ENCODE assay signal across 24 mouse cellular contexts in the genomic region with DNA sequence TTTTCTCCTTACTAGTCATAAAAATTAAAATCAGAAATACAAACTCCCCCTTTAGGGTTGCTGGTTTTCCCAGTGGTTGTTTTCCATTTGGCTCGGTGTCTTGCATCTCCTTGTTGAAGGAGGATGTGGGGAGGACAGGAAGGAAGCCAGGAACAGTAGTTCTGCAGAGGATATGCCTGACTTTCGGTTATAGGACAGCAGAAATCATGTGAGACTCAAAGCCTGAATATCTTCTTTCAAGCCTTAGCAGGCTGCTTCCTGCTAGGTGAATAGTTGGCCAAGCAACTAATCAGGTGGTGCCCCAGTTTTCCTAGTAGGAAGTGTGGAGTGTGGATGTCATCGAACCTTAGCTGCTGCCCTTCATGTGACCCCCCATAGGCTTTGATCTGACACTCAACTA.
A peak's percentile ranks its signal among the peaks of the same experiment; 100 is the strongest.
DNase-seq lines count a peak whose midpoint lies in the region; ATAC-seq and TF ChIP-seq lines count a peak whose summit lies in the region.
"Had no signal": no experiment of that assay in that cellular context is flagged by ENCODE, and none has a peak within 500 bp of the region (broad histone marks: within the 10 kb centered on the region; RNA-seq: fewer than 3 reads in every experiment).

No protein-coding gene starts in this region.

- ATAC-seq in kidney, postnatal 0 days (replicated peaks; ENCODE audit: low FRiP score, low read depth) = no peak
- ATAC-seq in common myeloid progenitor, adult 5-6 weeks (replicated peaks; ENCODE audit: low read depth, poor library complexity, severe bottlenecking) = peak; percentile 85
- ATAC-seq in megakaryocyte progenitor cell, adult 5-6 weeks (replicated peaks; ENCODE audit: poor library complexity) = peak; percentile 70
- ATAC-seq in hindbrain, embryonic 12.5 days (ENCODE audit: low FRiP score) = no peak
- ATAC-seq: forebrain, embryonic 14.5 days had no signal

- no peaks in the 10 kb centered on the region for H3K4me1 ChIP-seq in kidney, postnatal 0 days (replicated peaks; ENCODE audit: insufficient read depth, low read length)
- no peaks in the 10 kb centered on the region for H3K4me1 ChIP-seq in hindbrain, embryonic 12.5 days
- H3K4me1 ChIP-seq: embryonic facial prominence, embryonic 15.5 days; forebrain, embryonic 10.5 days; hindbrain, embryonic 10.5 days; hindbrain, embryonic 15.5 days had no signal

- no peaks in the 10 kb centered on the region for H3K36me3 ChIP-seq in kidney, postnatal 0 days (ENCODE audit: insufficient read depth, low read length)
- H3K36me3 ChIP-seq in hindbrain, embryonic 12.5 days = no peaks in the 10 kb centered on the region
- H3K36me3 ChIP-seq: embryonic facial prominence, embryonic 15.5 days; forebrain, embryonic 10.5 days; G1E; heart, embryonic 10.5 days; hindbrain, embryonic 10.5 days; hindbrain, embryonic 15.5 days had no signal

- no peak for TF ChIP-seq CTCF in kidney, postnatal 0 days (IDR thresholded peaks at IDR 0.05; ENCODE audit: low read depth)

- no peaks in the 10 kb centered on the region for H3K9me3 ChIP-seq in kidney, postnatal 0 days (replicated peaks; ENCODE audit: low read length)
- no peaks in the 10 kb centered on the region for H3K9me3 ChIP-seq in hindbrain, embryonic 12.5 days (replicated peaks)
- H3K9me3 ChIP-seq: embryonic facial prominence, embryonic 15.5 days; forebrain, embryonic 10.5 days; G1E; heart, embryonic 10.5 days; hindbrain, embryonic 10.5 days; hindbrain, embryonic 15.5 days had no signal

- peak; percentile 35 for DNase-seq in kidney, postnatal 0 days (ENCODE audit: low spot score)
- no peak for DNase-seq in kidney, postnatal 36 days
- DNase-seq in retina, postnatal 1 day = peak; percentile 28
- DNase-seq in retina, embryonic 14.5 days (ENCODE audit: low spot score) = no peak
- no peak for DNase-seq in right cerebral cortex, postnatal 36 days (ENCODE audit: low spot score in 2 of 2)
- DNase-seq: adrenal gland, adult 8-10 months; adrenal gland, postnatal 36 days; cerebellum, adult 8-10 months; cerebellum, postnatal 36 days; embryo, embryonic 11 days; gastrocnemius, postnatal 36 days; heart, adult 18-20 months; heart, postnatal 10 days had no signal

- H3K27ac ChIP-seq in kidney, postnatal 0 days = no peak overlapping the region
- no peak overlapping the region for H3K27ac ChIP-seq in hindbrain, embryonic 12.5 days
- H3K27ac ChIP-seq: embryonic facial prominence, embryonic 15.5 days; forebrain, embryonic 10.5 days; heart, embryonic 10.5 days; hindbrain, embryonic 10.5 days; hindbrain, embryonic 15.5 days had no signal

- H3K9ac ChIP-seq in kidney, postnatal 0 days (ENCODE audit: low read depth, low read length) = no peak overlapping the region
- H3K9ac ChIP-seq in hindbrain, embryonic 12.5 days = no peak overlapping the region
- H3K9ac ChIP-seq: embryonic facial prominence, embryonic 15.5 days; hindbrain, embryonic 15.5 days had no signal

- H3K4me2 ChIP-seq in kidney, postnatal 0 days (ENCODE audit: low read length) = no peak overlapping the region
- no peak overlapping the region for H3K4me2 ChIP-seq in hindbrain, embryonic 12.5 days (replicated peaks)
- H3K4me2 ChIP-seq: embryonic facial prominence, embryonic 15.5 days; hindbrain, embryonic 15.5 days had no signal

- no peaks in the 10 kb centered on the region for H3K27me3 ChIP-seq in kidney, postnatal 0 days (ENCODE audit: insufficient read depth, low read length)
- H3K27me3 ChIP-seq in hindbrain, embryonic 12.5 days = no peaks in the 10 kb centered on the region
- H3K27me3 ChIP-seq: embryonic facial prominence, embryonic 15.5 days; hindbrain, embryonic 15.5 days had no signal

- WGBS in kidney, postnatal 0 days = 40% methylated on average over 3 of the region's 3 CpGs
- WGBS in hindbrain, embryonic 12.5 days = 78% methylated on average over 3 of the region's 3 CpGs

- no peak overlapping the region for H3K4me3 ChIP-seq in kidney, postnatal 0 days (replicated peaks; ENCODE audit: low read depth, low read length)
- no peak overlapping the region for H3K4me3 ChIP-seq in hindbrain, embryonic 12.5 days
- H3K4me3 ChIP-seq: embryonic facial prominence, embryonic 15.5 days; erythroblast, embryonic 14.5 days; forebrain, embryonic 10.5 days; heart, embryonic 10.5 days; hindbrain, embryonic 10.5 days; hindbrain, embryonic 15.5 days had no signal

Comparison
In these comparisons a context has a peak if more than half of its experiments do, and no peak if none do; other contexts are left out.
1. DNase-seq: peak in kidney, postnatal 0 days (single experiment) and retina, postnatal 1 day (single experiment); none in kidney, postnatal 36 days (0 of 2), retina, embryonic 14.5 days (single experiment) and right cerebral cortex, postnatal 36 days (0 of 2).
2. ATAC-seq: peak in common myeloid progenitor, adult 5-6 weeks (single experiment) and megakaryocyte progenitor cell, adult 5-6 weeks (single experiment); none in kidney, postnatal 0 days (single experiment) and hindbrain, embryonic 12.5 days (single experiment).